Mouse (Mus musculus) brain, embryonic 14.5 days (tissue): Measurements from ENCODE around the gene Olfr97. TPM values are rescaled to one million over a fixed set of nuclear protein-coding genes. Genes with fewer than 3 reads are reported as not detected.

ENCODE experiments used
- DNase-seq: peaks from one replicate; pipeline ENCODE4 v3.0.0-alpha.2; 2011; ENCODE audit warnings: low read depth
- CTCF ChIP-seq: fragments of 200-500 bp; IDR thresholded peaks from 2 replicates; pipeline ENCODE4 v1.5.1; 2012; ENCODE audit warnings: inconsistent platforms, mild to moderate bottlenecking, moderate library complexity, borderline replicate concordance; ENCODE audit not compliant: insufficient read depth, insufficient read length; ENCODE audit errors: extremely low read depth
- POLR2A ChIP-seq: fragments of 200-500 bp; IDR thresholded peaks from 2 replicates; pipeline ENCODE4 v1.6.1; 2012; ENCODE audit warnings: mild to moderate bottlenecking, inconsistent platforms, borderline replicate concordance; ENCODE audit not compliant: poor library complexity, insufficient read depth, insufficient read length, severe bottlenecking; ENCODE audit errors: extremely low read depth
- polyA plus RNA-seq: library from polyadenylated mRNA; depleted of rRNA; stranded (reverse); fragments of >200 nt; gene quantifications from 2 replicates; pipeline ENCODE4 v1.2.3, GENCODE M21; 2012; rRNA removed

Gene Olfr97
- polyA plus RNA-seq, 1 experiment: not detected

DNA sequence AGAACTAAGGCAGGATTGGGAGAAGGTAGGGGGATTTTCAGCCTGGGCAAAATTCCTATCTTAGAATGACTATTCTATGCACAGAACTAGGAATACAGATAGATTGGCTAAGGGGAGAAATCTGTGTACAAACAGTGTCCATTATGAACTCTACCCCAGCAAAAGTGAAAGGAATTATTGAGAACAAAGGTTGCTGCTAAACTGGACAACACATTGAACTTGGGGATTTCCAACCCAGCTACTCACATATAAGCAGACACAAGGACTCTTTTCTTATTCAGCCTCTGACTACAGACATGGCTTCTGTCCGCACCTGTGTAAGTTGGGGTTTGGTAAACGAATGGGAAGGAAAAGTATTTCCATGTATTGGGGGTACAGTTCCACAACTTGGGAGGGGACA lies 43.5 kb downstream of the Olfr97 start, which contains the start of gene Ubd:
Gene Ubd, plus strand, starts transcription at position 237 of the 400 bp plus-strand sequence.
- no peak for DNase-seq
- no peak for TF ChIP-seq CTCF
- TF ChIP-seq POLR2A: no peak

DNA sequence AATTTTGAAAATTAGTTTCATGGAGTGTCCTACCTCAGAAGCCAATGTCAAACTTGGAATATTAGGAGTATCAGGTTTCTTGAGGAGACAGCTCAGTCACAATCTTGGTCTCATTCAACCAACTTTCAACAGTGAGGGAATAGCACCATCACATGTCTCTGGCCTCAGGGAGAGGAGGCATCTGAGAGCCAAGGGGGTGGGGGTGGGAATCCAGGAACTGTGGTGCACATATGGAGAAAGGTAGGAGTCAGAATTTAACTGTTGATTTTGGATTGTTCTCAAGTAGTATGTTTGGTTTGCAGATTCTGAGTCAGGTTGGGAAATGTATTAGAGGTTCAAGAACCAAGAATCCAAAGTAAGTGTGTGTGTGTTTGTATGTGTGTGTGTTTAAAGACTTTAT lies 44.1 kb downstream of the Olfr97 start:
- TF ChIP-seq CTCF: no peak
- TF ChIP-seq POLR2A: no peak
- no peak for DNase-seq

- DNase-seq: peak; percentile 64
- TF ChIP-seq POLR2A (no peak), CTCF (no peak)
Measured at GRCm38 (mm10) chr17:37190711-37191110, 46.4 kb downstream of the Olfr97 start.

- DNase-seq: no peak
- no peak for TF ChIP-seq CTCF
- no peak for TF ChIP-seq POLR2A
Measured at GRCm38 (mm10) chr17:37185474-37185873, 51.7 kb downstream of the Olfr97 start.

Other genes with a start within 250 kb of the Olfr97 start
- gene H2-M5, start 247.8 kb downstream of the Olfr97 start, polyA plus RNA-seq: 13.4 and 16.0 TPM in 2 replicates
- 352 and 386 TPM in 2 replicates for gene Zfp57, start 236.2 kb downstream of the Olfr97 start, polyA plus RNA-seq
- not detected in 2 replicates for gene Mog, start 213.9 kb downstream of the Olfr97 start, polyA plus RNA-seq
- gene Gabbr1, start 191.4 kb downstream of the Olfr97 start, polyA plus RNA-seq: 238 and 282 TPM in 2 replicates
- gene Olfr90, start 148.8 kb downstream of the Olfr97 start, polyA plus RNA-seq: not detected in 2 replicates
- gene Olfr91, start 139.1 kb downstream of the Olfr97 start, polyA plus RNA-seq: not detected in 2 replicates
- gene Olfr92, start 117.2 kb downstream of the Olfr97 start, polyA plus RNA-seq: not detected in 2 replicates
- not detected in 2 replicates for gene Olfr93, start 75.8 kb downstream of the Olfr97 start, polyA plus RNA-seq
- not detected in 2 replicates for gene Ubd, start 43.4 kb downstream of the Olfr97 start, polyA plus RNA-seq
- gene Olfr94, start 36.3 kb downstream of the Olfr97 start, polyA plus RNA-seq: not detected in 2 replicates
- 0.03 and 0.05 TPM in 2 replicates for gene Olfr95, start 24.2 kb downstream of the Olfr97 start, polyA plus RNA-seq
- not detected in 2 replicates for gene Olfr96, start 17.2 kb downstream of the Olfr97 start, polyA plus RNA-seq
- gene Olfr98, start 26.4 kb upstream of the Olfr97 start, polyA plus RNA-seq: not detected in 2 replicates
- gene H2-M3, start 32.9 kb upstream of the Olfr97 start, polyA plus RNA-seq: 0.42 and 0.68 TPM in 2 replicates
- not detected in 2 replicates for gene Olfr99, start 46.1 kb upstream of the Olfr97 start, polyA plus RNA-seq
- not detected in 2 replicates for gene Olfr101, start 67.0 kb upstream of the Olfr97 start, polyA plus RNA-seq
- not detected in 2 replicates for gene Olfr102, start 79.7 kb upstream of the Olfr97 start, polyA plus RNA-seq
- not detected in 2 replicates for gene Olfr103, start 102.4 kb upstream of the Olfr97 start, polyA plus RNA-seq
- not detected in 2 replicates for gene Olfr104-ps, start 122.3 kb upstream of the Olfr97 start, polyA plus RNA-seq
- gene Olfr105-ps, start 141.7 kb upstream of the Olfr97 start, polyA plus RNA-seq: not detected in 2 replicates
- not detected in 2 replicates for gene Olfr106-ps, start 153.1 kb upstream of the Olfr97 start, polyA plus RNA-seq
- not detected in 2 replicates for gene Olfr107, start 161.9 kb upstream of the Olfr97 start, polyA plus RNA-seq
- gene Olfr108, start 208.2 kb upstream of the Olfr97 start, polyA plus RNA-seq: not detected in 2 replicates
- gene Olfr109, start 221.6 kb upstream of the Olfr97 start, polyA plus RNA-seq: not detected in 2 replicates
- gene H2-M2, start 246.2 kb upstream of the Olfr97 start, polyA plus RNA-seq: not detected in 2 replicates